Mouse (Mus musculus) ES-E14 (cell line): ENCODE data around the gene Pex16. TPM values are rescaled to one million over a fixed set of nuclear protein-coding genes. Genes with fewer than 3 reads are reported as not detected.

Source experiments
- DNase-seq: peaks from one replicate; pipeline ENCODE4 v3.0.0-alpha.2; 2013; ENCODE audit warnings: low read depth, low spot score
- H3K27ac ChIP-seq: 2 replicates; pipeline ENCODE4 v1.5.1; 2012; ENCODE audit warnings: low read depth, mild to moderate bottlenecking, low read length, moderate library complexity, mixed read lengths; ENCODE audit not compliant: poor library complexity, insufficient read depth, severe bottlenecking
- H3K36me3 ChIP-seq: 2 replicates; pipeline ENCODE4 v1.6.1; 2012; ENCODE audit warnings: mild to moderate bottlenecking, low read length, moderate library complexity, mixed read lengths; ENCODE audit not compliant: control insufficient read depth, poor library complexity, insufficient read depth, severe bottlenecking
- H3K4me1 ChIP-seq, 2 experiments: fragments of 150-350 bp in 1 of 2; sonication (generic) in 1 of 2; 2 replicates each; pipeline ENCODE4 v1.6.1; 2012; ENCODE audit warnings: low read length in 2 of 2, mild to moderate bottlenecking in 1 of 2, mixed read lengths in 1 of 2; ENCODE audit not compliant: control insufficient read depth in 2 of 2, insufficient read depth in 2 of 2, poor library complexity in 1 of 2
- H3K4me3 ChIP-seq, 2 experiments: fragments of 150-350 bp in 1 of 2; sonication (generic) in 1 of 2; 2 replicates each; pipeline ENCODE4 v1.5.1; 2012; ENCODE audit warnings: low read length in 2 of 2, low read depth in 1 of 2, mild to moderate bottlenecking in 1 of 2, mixed read lengths in 1 of 2; ENCODE audit not compliant: insufficient read depth in 1 of 2, poor library complexity in 1 of 2, severe bottlenecking in 1 of 2
- H3K9ac ChIP-seq: 2 replicates; pipeline ENCODE4 v1.6.1; 2012; ENCODE audit warnings: low read depth, mild to moderate bottlenecking, low read length, mixed read lengths; ENCODE audit not compliant: poor library complexity, insufficient read depth, severe bottlenecking
- H3K9me3 ChIP-seq: fragments of 150-350 bp; sonication (generic); 2 replicates; pipeline ENCODE4 v1.6.1; 2012; ENCODE audit warnings: low read depth, mild to moderate bottlenecking, low read length; ENCODE audit not compliant: control insufficient read depth, insufficient read depth
- CHD2 ChIP-seq: IDR thresholded peaks from 2 replicates; pipeline ENCODE4 v1.6.1; 2014; ENCODE audit warnings: mild to moderate bottlenecking, low read depth, low read length, inconsistent platforms
- HCFC1 ChIP-seq: IDR thresholded peaks from 2 replicates; pipeline ENCODE4 v1.6.1; 2012; ENCODE audit warnings: low read length, inconsistent platforms, borderline replicate concordance; ENCODE audit not compliant: insufficient read depth
- MAFK ChIP-seq: IDR thresholded peaks from 2 replicates; pipeline ENCODE4 v1.6.1; 2014; ENCODE audit warnings: mild to moderate bottlenecking, low read depth, low read length, inconsistent platforms; ENCODE audit not compliant: insufficient read depth
- ZC3H11A ChIP-seq: IDR thresholded peaks from 2 replicates; pipeline ENCODE4 v1.6.1; 2012; ENCODE audit warnings: low read depth, mild to moderate bottlenecking, inconsistent platforms, low read length, borderline replicate concordance
- ZNF384 ChIP-seq: IDR thresholded peaks from 2 replicates; pipeline ENCODE4 v1.6.1; 2012; ENCODE audit warnings: low read depth, low read length, inconsistent platforms
- in situ Hi-C, 2 experiments: fragments of 600-800 bp; cut with MboI; formaldehyde crosslinking; loops; one replicate each; pipeline ENCODE4 v1.15.1; 2025; ENCODE audit warnings: low sequenced_read_pairs in 2 of 2, inconsistent platforms in 1 of 2; ENCODE audit not compliant: unreplicated experiment in 2 of 2
- total RNA-seq: library from RNA; depleted of rRNA; stranded (reverse); fragments of 300-350 nt; gene quantifications from 2 replicates; pipeline ENCODE4 v1.2.3, GENCODE M21; 2012

Gene Pex16
- total RNA-seq, 1 experiment = 21.1 TPM

DNA sequence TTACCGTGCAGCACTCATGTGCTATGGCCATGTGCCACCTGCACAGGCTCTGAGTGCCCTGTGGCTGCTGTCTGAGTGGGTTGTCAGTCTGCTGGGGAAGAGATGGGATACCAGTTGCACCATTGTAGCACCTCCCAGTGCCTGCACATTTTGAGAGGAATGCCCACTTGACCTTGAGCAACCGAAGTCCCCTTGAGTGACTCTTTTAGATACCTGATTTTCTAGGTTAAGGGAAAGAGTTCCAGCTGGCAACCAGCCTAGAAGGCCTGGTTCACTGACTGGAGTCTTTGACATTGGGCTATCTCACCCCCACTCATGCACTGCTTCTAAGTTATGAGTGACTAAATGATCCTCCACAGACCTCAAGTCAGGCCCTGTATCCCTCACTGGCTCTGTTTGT is 15.2 kb upstream of the Pex16 start:
- no peak for TF ChIP-seq ZNF384
- no peak for TF ChIP-seq CHD2
- no peak for TF ChIP-seq MAFK
- no peak for TF ChIP-seq ZC3H11A
- TF ChIP-seq HCFC1 = no peak
- DNase-seq = no peak

DNA sequence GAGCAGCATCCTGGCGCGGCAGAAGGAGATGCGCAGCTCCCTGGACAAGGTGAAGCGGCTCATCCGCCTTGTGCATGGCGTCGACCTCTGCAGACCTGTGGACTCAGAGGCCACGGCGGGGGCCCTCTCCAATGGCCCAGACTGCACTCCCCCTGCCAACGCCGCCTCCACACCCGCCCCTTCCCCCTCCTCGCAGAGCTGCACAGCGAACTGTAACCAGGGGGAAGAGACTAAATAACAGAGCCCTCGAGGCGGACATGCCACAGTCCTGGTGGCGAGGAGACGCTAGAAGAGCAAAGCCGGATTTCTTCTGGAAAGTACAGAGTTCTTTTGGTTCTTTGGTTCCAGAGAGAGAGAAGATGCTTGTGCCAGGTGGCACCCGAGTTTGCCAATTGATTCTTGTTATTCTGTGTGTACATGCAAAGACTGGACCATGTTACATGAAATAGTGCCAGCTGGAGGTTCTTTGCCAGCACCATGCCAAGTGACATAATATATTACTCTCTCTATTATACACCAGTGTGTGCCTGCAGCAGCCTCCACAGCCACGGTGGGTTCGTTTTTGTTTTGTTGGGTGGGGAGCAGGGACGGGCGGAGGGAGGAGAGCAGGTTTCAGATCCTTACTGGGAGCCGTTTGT is 14.2 kb upstream of the Pex16 start:
- peaks cover 3% of the 10 kb centered on the region in 2 experiments; a peak in 2 of 4 replicates for H3K4me1 ChIP-seq
- H3K4me3 ChIP-seq = peak overlapping the region in 1 of 2 experiments; percentile 1; a peak in 1 of 4 replicates
- H3K36me3 ChIP-seq = peaks cover 21% of the 10 kb centered on the region; the same call in 1 of the 2 replicates
- TF ChIP-seq CHD2 (no peak), HCFC1 (no peak), ZNF384 (no peak), MAFK (no peak), ZC3H11A (no peak)
- in situ Hi-C loops = no loop called here
- H3K9me3 ChIP-seq = no peaks in the 10 kb centered on the region
- H3K9ac ChIP-seq = no peak overlapping the region
- H3K27ac ChIP-seq = no peak overlapping the region
- DNase-seq = no peak

More for the DNA sequence above, 15.2 kb upstream of the Pex16 start:
- in situ Hi-C loops = no loop called here
- H3K4me1 ChIP-seq = peaks cover 3% of the 10 kb centered on the region in 2 experiments; a peak in 2 of 4 replicates
- H3K9ac ChIP-seq = no peak overlapping the region
- peaks cover 19% of the 10 kb centered on the region; the same call in 1 of the 2 replicates for H3K36me3 ChIP-seq
- no peak overlapping the region for H3K27ac ChIP-seq
- no peak overlapping the region for H3K4me3 ChIP-seq
- H3K9me3 ChIP-seq = no peaks in the 10 kb centered on the region

DNA sequence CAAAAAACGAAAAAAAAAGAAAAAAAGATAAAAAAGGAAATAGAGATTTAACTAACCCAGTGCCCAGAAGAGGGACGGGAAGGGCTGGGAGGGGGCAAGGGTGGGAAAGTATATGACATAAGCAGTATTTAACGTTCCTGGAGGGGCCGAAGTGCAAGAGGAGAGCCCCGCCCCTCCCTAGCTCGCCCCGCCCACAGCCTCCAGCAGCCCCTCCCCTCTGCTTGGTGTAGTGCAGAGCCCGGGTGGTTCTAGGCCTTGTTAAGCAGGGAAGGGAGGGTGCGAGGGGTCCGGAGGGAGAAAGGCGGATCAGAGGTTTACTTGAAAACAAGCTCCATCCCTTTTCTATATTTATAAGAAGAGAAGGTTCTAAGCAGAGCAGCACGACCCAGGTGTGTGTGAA is 13.6 kb upstream of the Pex16 start:
- peaks cover 27% of the 10 kb centered on the region; the same call in 1 of the 2 replicates for H3K36me3 ChIP-seq
- H3K9me3 ChIP-seq = no peaks in the 10 kb centered on the region
- H3K4me1 ChIP-seq = peaks cover 3% of the 10 kb centered on the region in 2 experiments; a peak in 2 of 4 replicates
- in situ Hi-C loops = no loop called here
- TF ChIP-seq ZNF384 (no peak), MAFK (no peak), HCFC1 (no peak), CHD2 (no peak), ZC3H11A (no peak)
- no peak overlapping the region for H3K4me3 ChIP-seq
- DNase-seq = no peak
- H3K27ac ChIP-seq = no peak overlapping the region
- H3K9ac ChIP-seq = no peak overlapping the region

DNA sequence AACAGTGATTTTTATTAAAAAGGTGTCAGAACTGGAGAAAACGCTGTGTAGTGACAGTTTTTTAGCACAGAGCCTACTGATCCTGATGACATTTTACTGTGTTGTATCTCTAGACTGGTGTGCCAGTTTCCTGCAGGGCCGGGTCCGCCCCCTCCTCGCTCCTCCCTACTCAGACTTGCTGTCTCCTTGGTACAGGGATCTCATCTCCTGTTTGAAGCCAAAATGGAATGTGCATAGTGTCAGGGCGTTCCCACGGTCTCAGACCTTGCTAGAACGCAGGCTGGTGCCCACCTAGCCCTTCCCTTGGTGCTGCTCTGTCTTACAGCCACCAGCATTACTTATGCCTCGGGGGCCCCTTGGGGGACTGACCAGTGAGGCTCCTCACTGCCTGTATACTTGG is 12.7 kb upstream of the Pex16 start:
- Histone ChIP-seq H3K36me3 (peaks cover 31% of the 10 kb centered on the region; the same call in 1 of the 2 replicates), H3K27ac (no peak overlapping the region), H3K4me1 (peaks cover 4 to 5% of the 10 kb centered on the region in 2 experiments; a peak in 2 of 4 replicates), H3K9me3 (no peaks in the 10 kb centered on the region), H3K4me3 (no peak overlapping the region), H3K9ac (no peak overlapping the region)
- no peak for TF ChIP-seq HCFC1
- no peak for TF ChIP-seq MAFK
- TF ChIP-seq ZNF384 = no peak
- no peak for TF ChIP-seq ZC3H11A
- no peak for TF ChIP-seq CHD2
- in situ Hi-C loops = no loop called here
- DNase-seq = no peak

DNA sequence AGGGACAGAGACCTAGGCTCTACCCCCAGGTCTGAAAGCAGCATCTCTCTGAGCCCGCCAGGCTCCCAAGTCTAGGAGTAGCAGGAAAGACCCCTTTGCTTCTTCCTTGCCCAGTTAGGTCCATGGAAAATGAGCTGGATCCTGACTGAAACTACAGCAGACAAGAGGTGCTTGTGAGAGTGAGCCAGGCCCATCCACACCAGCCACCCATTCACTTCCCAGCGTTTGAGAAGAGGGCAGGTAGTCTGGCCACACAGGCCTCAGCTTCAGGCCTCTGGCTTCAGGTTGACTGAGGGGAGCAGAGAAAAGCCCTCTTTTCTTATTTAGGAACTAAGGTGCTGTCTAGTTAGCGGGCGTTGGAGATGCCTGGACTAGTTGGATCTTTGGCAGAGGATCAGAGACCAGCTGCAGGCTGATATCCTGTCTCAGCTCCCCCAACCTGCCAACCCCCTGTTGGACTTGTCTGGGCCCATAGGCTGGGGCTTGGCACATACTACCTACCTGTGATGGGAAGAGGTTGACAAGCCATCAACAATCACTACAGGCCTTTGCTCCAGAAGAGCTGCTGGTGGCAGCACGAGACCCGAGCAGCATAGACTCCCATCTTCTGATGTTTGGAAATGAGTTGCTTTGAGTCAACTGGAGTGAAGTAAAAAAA is 11.8 kb upstream of the Pex16 start:
- no peak overlapping the region for H3K9ac ChIP-seq
- H3K36me3 ChIP-seq = peaks cover 28% of the 10 kb centered on the region; the same call in 1 of the 2 replicates
- H3K4me1 ChIP-seq = peaks cover 5 to 13% of the 10 kb centered on the region in 2 experiments; a peak in 3 of 4 replicates
- TF ChIP-seq CHD2 (no peak), ZC3H11A (no peak), ZNF384 (no peak), HCFC1 (no peak), MAFK (no peak)
- H3K9me3 ChIP-seq = no peaks in the 10 kb centered on the region
- no peak overlapping the region for H3K4me3 ChIP-seq
- in situ Hi-C loops = no loop called here
- no peak for DNase-seq
- no peak overlapping the region for H3K27ac ChIP-seq
